Mouse (Mus musculus) MEL (cell line): ENCODE results near the gene Pon3. TPM values are rescaled to one million over a fixed set of nuclear protein-coding genes. Genes with fewer than 3 reads are reported as not detected.

Experiments used
- DNase-seq: peaks from one replicate; pipeline ENCODE4 v3.0.0; 2011; ENCODE audit warnings: low read depth, low spot score
- H3K27ac ChIP-seq: 2 replicates; pipeline ENCODE4 v1.5.1; 2012; ENCODE audit warnings: low read depth, mild to moderate bottlenecking, control low read depth, low read length, moderate library complexity; ENCODE audit not compliant: control insufficient read depth
- H3K27me3 ChIP-seq, 2 experiments: fragments of 150-350 bp in 1 of 2; sonication (generic) in 1 of 2; 2 replicates each; pipeline ENCODE4 v1.6.1; 2012; ENCODE audit warnings: low read length in 2 of 2, mild to moderate bottlenecking in 2 of 2, improper control_type of control experiment in 1 of 2, moderate library complexity in 1 of 2; ENCODE audit not compliant: insufficient read depth in 2 of 2, control insufficient read depth in 1 of 2
- H3K36me3 ChIP-seq, 2 experiments: 2 replicates each; pipeline ENCODE4 v1.6.1; 2012 to 2014; ENCODE audit warnings: low read length in 2 of 2, improper control_type of control experiment in 1 of 2, inconsistent platforms in 1 of 2, mild to moderate bottlenecking in 1 of 2; ENCODE audit not compliant: insufficient read depth in 2 of 2, control insufficient read depth in 1 of 2
- H3K4me1 ChIP-seq, 2 experiments: fragments of 150-350 bp in 1 of 2; sonication (generic) in 1 of 2; 2 replicates each; pipeline ENCODE4 v1.6.1; 2012; ENCODE audit warnings: low read length in 2 of 2, improper control_type of control experiment in 1 of 2, mild to moderate bottlenecking in 1 of 2; ENCODE audit not compliant: insufficient read depth in 2 of 2, control insufficient read depth in 1 of 2
- H3K4me3 ChIP-seq, 2 experiments: fragments of 150-350 bp in 1 of 2; sonication (generic) in 1 of 2; 2 replicates each; pipeline ENCODE4 v1.5.1; 2012; ENCODE audit warnings: low read depth in 2 of 2, low read length in 2 of 2, mild to moderate bottlenecking in 2 of 2, moderate library complexity in 2 of 2, control low read depth in 1 of 2, improper control_type of control experiment in 1 of 2; ENCODE audit not compliant: control insufficient read depth in 1 of 2, insufficient read depth in 1 of 2
- H3K79me2 ChIP-seq: 2 replicates; pipeline ENCODE4 v1.6.1; 2012; ENCODE audit warnings: mild to moderate bottlenecking, low read length, moderate library complexity; ENCODE audit not compliant: control insufficient read depth, poor library complexity, insufficient read depth
- H3K9ac ChIP-seq: 2 replicates; pipeline ENCODE4 v1.6.1; 2012; ENCODE audit warnings: low read depth, mild to moderate bottlenecking, control low read depth, low read length, moderate library complexity; ENCODE audit not compliant: control insufficient read depth, poor library complexity, severe bottlenecking
- H3K9me3 ChIP-seq: fragments of 150-350 bp; sonication (generic); replicated peaks from 2 replicates; pipeline ENCODE4 v1.6.1; 2012; ENCODE audit warnings: mild to moderate bottlenecking, low read length, improper control_type of control experiment, moderate library complexity; ENCODE audit not compliant: insufficient read depth
- CHD1 ChIP-seq: IDR thresholded peaks from 2 replicates; pipeline ENCODE4 v1.6.1; 2012; ENCODE audit warnings: low read depth, mild to moderate bottlenecking, inconsistent platforms, low read length, improper control_type of control experiment
- HCFC1 ChIP-seq: IDR thresholded peaks from 2 replicates; pipeline ENCODE4 v1.6.1; 2012; ENCODE audit warnings: low read depth, mild to moderate bottlenecking, inconsistent platforms, low read length, improper control_type of control experiment, moderate library complexity
- JUND ChIP-seq: IDR thresholded peaks from 2 replicates; pipeline ENCODE4 v1.6.1; 2011; ENCODE audit warnings: low read depth, mild to moderate bottlenecking, improper control_type of control experiment, low read length
- MAFK ChIP-seq: IDR thresholded peaks from 2 replicates; pipeline ENCODE4 v1.6.1; 2011; ENCODE audit warnings: low read depth, mild to moderate bottlenecking, low read length, improper control_type of control experiment, borderline replicate concordance
- MAX ChIP-seq: IDR thresholded peaks from 2 replicates; pipeline ENCODE4 v1.6.1; 2011; ENCODE audit warnings: low read length, improper control_type of control experiment
- MEF2A ChIP-seq: IDR thresholded peaks from 2 replicates; pipeline ENCODE4 v1.6.1; 2014; ENCODE audit warnings: low read depth, mild to moderate bottlenecking, inconsistent platforms, low read length, improper control_type of control experiment; ENCODE audit not compliant: poor library complexity, insufficient replicate concordance, severe bottlenecking; ENCODE audit errors: extremely low read depth
- MXI1 ChIP-seq: IDR thresholded peaks from 2 replicates; pipeline ENCODE4 v1.6.1; 2011; ENCODE audit warnings: mild to moderate bottlenecking, low read depth, low read length, improper control_type of control experiment
- MYB ChIP-seq: IDR thresholded peaks from 2 replicates; pipeline ENCODE4 v1.6.1; 2011; ENCODE audit warnings: mild to moderate bottlenecking, low read depth, low read length, improper control_type of control experiment
- NELFE ChIP-seq: IDR thresholded peaks from 2 replicates; pipeline ENCODE4 v1.6.1; 2011; ENCODE audit warnings: low read depth, low read length, improper control_type of control experiment
- POLR2A ChIP-seq, 2 experiments: IDR thresholded peaks; 2 replicates each; pipeline ENCODE4 v1.6.1; 2011 to 2012; ENCODE audit warnings: low read length in 2 of 2, mild to moderate bottlenecking in 2 of 2, control low read depth in 1 of 2, improper control_type of control experiment in 1 of 2, low read depth in 1 of 2, moderate library complexity in 1 of 2; ENCODE audit not compliant: control insufficient read depth in 1 of 2, insufficient read depth in 1 of 2, poor library complexity in 1 of 2
- POLR2AphosphoS5 ChIP-seq: IDR thresholded peaks from 2 replicates; pipeline ENCODE4 v1.6.1; 2012; ENCODE audit warnings: low read depth, borderline replicate concordance, mild to moderate bottlenecking, inconsistent platforms, low read length, moderate library complexity, mixed read lengths
- RAD21 ChIP-seq: IDR thresholded peaks from 2 replicates; pipeline ENCODE4 v1.6.1; 2011; ENCODE audit warnings: mild to moderate bottlenecking, low read depth, low read length, improper control_type of control experiment
- RCOR1 ChIP-seq: IDR thresholded peaks from 2 replicates; pipeline ENCODE4 v1.6.1; 2012; ENCODE audit warnings: low read depth, mild to moderate bottlenecking, inconsistent platforms, low read length, improper control_type of control experiment
- SIN3A ChIP-seq: IDR thresholded peaks from 2 replicates; pipeline ENCODE4 v1.6.1; 2012; ENCODE audit warnings: low read length, improper control_type of control experiment, inconsistent platforms
- TCF12 ChIP-seq: IDR thresholded peaks from 2 replicates; pipeline ENCODE4 v1.6.1; 2014; ENCODE audit warnings: low read depth, mild to moderate bottlenecking, inconsistent platforms, low read length, improper control_type of control experiment, moderate library complexity
- USF1 ChIP-seq: IDR thresholded peaks from 2 replicates; pipeline ENCODE4 v1.6.1; 2014; ENCODE audit warnings: low read depth, mild to moderate bottlenecking, inconsistent platforms, low read length, improper control_type of control experiment, moderate library complexity
- ZNF384 ChIP-seq: IDR thresholded peaks from 2 replicates; pipeline ENCODE4 v1.6.1; 2012; ENCODE audit warnings: low read depth, mild to moderate bottlenecking, inconsistent platforms, low read length, improper control_type of control experiment
- polyA plus RNA-seq, 2 experiments: library from polyadenylated mRNA; stranded (reverse) in 1 of 2; unstranded in 1 of 2; fragments of >175 nt in 1 of 2; fragments of >200 nt in 1 of 2; gene quantifications; 2 replicates each; pipeline versions ENCODE4 v1.2.1 to v1.2.4; 2012; ENCODE audit warnings: low replicate concordance in 2 of 2, low read depth in 1 of 2; ENCODE audit not compliant: insufficient read length in 2 of 2, insufficient read depth in 1 of 2, missing spikeins in 1 of 2
- total RNA-seq: library from RNA; depleted of rRNA; stranded (reverse); fragments of 300-350 nt; gene quantifications from 2 replicates; pipeline ENCODE4 v1.2.3, GENCODE M21; 2012

Gene Pon3
- total and polyA plus RNA-seq, 3 experiments: 2.9 to 5.9 TPM; not detected in 1

DNA sequence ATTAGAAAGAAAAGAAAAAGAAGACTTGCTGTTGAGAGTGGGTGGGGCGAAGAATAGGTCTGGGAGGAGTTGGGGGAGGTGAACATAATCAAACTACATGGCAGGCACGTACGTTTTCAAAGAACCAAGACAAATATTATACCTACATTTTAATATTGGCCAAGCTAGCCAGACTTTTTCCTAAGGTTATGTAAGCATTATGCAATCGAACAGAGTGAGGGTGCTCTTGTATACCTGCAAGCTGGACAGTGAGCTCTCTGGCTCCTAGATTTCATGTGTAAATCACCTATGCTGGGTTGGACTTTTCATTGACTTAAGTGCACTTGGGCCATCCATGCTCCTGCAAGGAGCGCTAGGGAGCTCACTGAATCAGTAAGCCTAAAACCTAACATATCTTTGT lies 57.5 kb downstream of the Pon3 start:
- DNase-seq: no peak
- H3K4me1 ChIP-seq: no peaks in the 10 kb centered on the region
- H3K79me2 ChIP-seq: no peaks in the 10 kb centered on the region
- no peaks in the 10 kb centered on the region for H3K9me3 ChIP-seq
- no peak for TF ChIP-seq RCOR1
- H3K27me3 ChIP-seq: peaks cover 0 to 4% of the 10 kb centered on the region in 2 experiments; a peak in 2 of 4 replicates
- no peaks in the 10 kb centered on the region for H3K36me3 ChIP-seq
- H3K27ac ChIP-seq: no peak overlapping the region
- no peak overlapping the region for H3K4me3 ChIP-seq
- H3K9ac ChIP-seq: no peak overlapping the region

DNA sequence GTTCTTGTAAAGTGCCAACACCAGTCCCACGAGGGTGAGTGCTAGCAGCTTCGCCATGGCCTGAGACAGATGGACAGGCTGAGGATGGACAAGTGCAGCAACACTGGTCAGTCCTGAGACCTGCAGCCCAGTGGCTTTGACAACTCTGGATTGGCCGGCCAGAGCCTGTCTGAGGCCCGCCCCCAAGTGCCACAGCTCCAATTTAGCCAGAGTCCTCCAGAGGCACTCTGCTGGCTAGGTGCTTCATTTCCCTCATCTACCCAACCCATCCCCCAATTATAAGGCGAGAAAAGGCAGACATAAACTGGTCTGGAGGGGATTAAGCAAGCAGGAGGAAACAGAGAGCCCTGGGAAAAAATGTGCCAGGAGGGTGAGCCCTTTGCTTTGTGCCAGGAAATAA lies 62.4 kb downstream of the Pon3 start, which contains the start of gene Pon1:
Pon1 (minus strand) TSS at position 254 of the 400 bp plus-strand sequence.
- no peak for DNase-seq
- Histone ChIP-seq H3K27me3 (peaks cover 0 to 7% of the 10 kb centered on the region in 2 experiments; a peak in 3 of 4 replicates), H3K36me3 (no peaks in the 10 kb centered on the region), H3K4me1 (no peaks in the 10 kb centered on the region), H3K4me3 (no peak within 1 kb of the TSS), H3K27ac (no peak within 1 kb of the TSS), H3K9ac (no peak within 1 kb of the TSS), H3K9me3 (no peaks in the 10 kb centered on the region), H3K79me2 (no peaks in the 10 kb centered on the region)
- TF ChIP-seq MXI1: no peak
- no peak for TF ChIP-seq POLR2AphosphoS5
- no peak for TF ChIP-seq JUND
- no peak for TF ChIP-seq CHD1
- TF ChIP-seq USF1: no peak
- TF ChIP-seq RAD21: no peak
- no peak for TF ChIP-seq SIN3A
- TF ChIP-seq MYB: no peak
- no peak for TF ChIP-seq ZNF384
- TF ChIP-seq NELFE: no peak
- no peak for TF ChIP-seq TCF12
- TF ChIP-seq MEF2A: no peak
- TF ChIP-seq MAFK: no peak
- TF ChIP-seq POLR2A (IDR thresholded peaks at IDR 0.05; ENCODE audit: control insufficient read depth in 1 of 2, insufficient read depth in 1 of 2, low read depth in 1 of 2, low read length in 2 of 2, poor library complexity in 1 of 2): no peak
- TF ChIP-seq MAX: no peak
- TF ChIP-seq HCFC1: no peak
